Mouse (Mus musculus) limb, embryonic 14.5 days (tissue): Measurements from ENCODE around the gene Akap6. TPM values are rescaled to one million over a fixed set of nuclear protein-coding genes. Genes with fewer than 3 reads are reported as not detected.

Source experiments
- ATAC-seq: fragments of 200-750 bp; cut with Nextera tagmentation; 2 replicates; pipeline ENCODE4 v1.8.0; 2017; ENCODE audit warnings: low read depth, moderate number of reproducible peaks, moderate TSS enrichment; ENCODE audit not compliant: low FRiP score
- DNase-seq: peaks from one replicate; pipeline ENCODE4 v3.0.0-alpha.2; 2015; ENCODE audit warnings: low spot score
- H3K27ac ChIP-seq: fragments of 300-500 bp; sonication (generic); replicated peaks from 2 replicates; pipeline ENCODE4 v1.5.1; 2014; ENCODE audit warnings: low read depth, mild to moderate bottlenecking, low read length, moderate library complexity, mixed read lengths
- H3K27me3 ChIP-seq: fragments of 300-500 bp; sonication (generic); 2 replicates; pipeline ENCODE4 v1.6.1; 2014; ENCODE audit warnings: low read length, mixed read lengths; ENCODE audit not compliant: control insufficient read depth, insufficient read depth
- H3K36me3 ChIP-seq: fragments of 300-500 bp; sonication (generic); 2 replicates; pipeline ENCODE4 v1.6.1; 2014; ENCODE audit warnings: mild to moderate bottlenecking, low read length, moderate library complexity, mixed read lengths; ENCODE audit not compliant: control insufficient read depth, insufficient read depth
- H3K4me1 ChIP-seq: fragments of 300-500 bp; sonication (generic); 2 replicates; pipeline ENCODE4 v1.6.1; 2014; ENCODE audit warnings: antibody characterized with exemption, low read length, mixed read lengths; ENCODE audit not compliant: control insufficient read depth, insufficient read depth
- H3K4me2 ChIP-seq: fragments of 300-500 bp; sonication (generic); replicated peaks from 2 replicates; pipeline ENCODE4 v1.6.1; 2014; ENCODE audit warnings: low read depth, mild to moderate bottlenecking, low read length, moderate library complexity; ENCODE audit not compliant: severe bottlenecking
- H3K4me3 ChIP-seq: fragments of 300-500 bp; sonication (generic); replicated peaks from 2 replicates; pipeline ENCODE4 v1.5.1; 2014; ENCODE audit warnings: low read length
- H3K9ac ChIP-seq: fragments of 300-500 bp; sonication (generic); 2 replicates; pipeline ENCODE4 v1.6.1; 2014; ENCODE audit warnings: mild to moderate bottlenecking, low read depth, low read length, moderate library complexity; ENCODE audit not compliant: severe bottlenecking
- H3K9me3 ChIP-seq: fragments of 300-500 bp; sonication (generic); 2 replicates; pipeline ENCODE4 v1.6.1; 2016; ENCODE audit warnings: low read length; ENCODE audit not compliant: control insufficient read depth
- POLR2A ChIP-seq: fragments of 200-500 bp; IDR thresholded peaks from 2 replicates; pipeline ENCODE4 v1.8.0; 2012; ENCODE audit warnings: inconsistent platforms, mild to moderate bottlenecking, moderate library complexity, borderline replicate concordance; ENCODE audit not compliant: insufficient read depth, insufficient read length; ENCODE audit errors: extremely low read depth
- WGBS: fragments of 180-500 bp; shearing (Covaris S2); extraction: QIAGEN DNeasy Blood & Tissue Kit; methylation state at CpG from one replicate; pipeline ENCODE4 v1.1.7; 2014; 5-methylcytosine and 5-hydroxymethylcytosine counted together
- polyA plus RNA-seq, 2 experiments: library from polyadenylated mRNA; depleted of rRNA in 1 of 2; stranded (reverse) in 1 of 2; unstranded in 1 of 2; fragments of >200 nt; fragmentation: Nextera tagmentation in 1 of 2; extraction: Ambion mirVana in 1 of 2; gene quantifications; 2 replicates each; pipeline versions ENCODE4 v1.2.1 to v1.2.3; 2012 to 2014

Gene Akap6
- polyA plus RNA-seq, 2 experiments = 1.2 to 1.6 TPM

GRCm38 (mm10) chr12:52957587-52957986 lies 258.4 kb downstream of the Akap6 start:
- no peak for DNase-seq
- no peaks in the 10 kb centered on the region for H3K9me3 ChIP-seq
- no peaks in the 10 kb centered on the region; the same call in 1 of the 2 replicates for H3K4me1 ChIP-seq
- 32% methylated on average over 3 of the region's 3 CpGs for WGBS
- H3K4me2 ChIP-seq = no peak overlapping the region
- no peaks in the 10 kb centered on the region for H3K36me3 ChIP-seq
- no peak overlapping the region for H3K27ac ChIP-seq
- no peaks in the 10 kb centered on the region for H3K27me3 ChIP-seq
- H3K9ac ChIP-seq = no peak overlapping the region
- TF ChIP-seq POLR2A = no peak
- no peak for ATAC-seq
- H3K4me3 ChIP-seq = no peak overlapping the region

GRCm38 (mm10) chr12:52957994-52958393 lies 258.8 kb downstream of the Akap6 start:
- Histone ChIP-seq H3K27ac (no peak overlapping the region), H3K36me3 (no peaks in the 10 kb centered on the region), H3K4me3 (no peak overlapping the region), H3K4me1 (no peaks in the 10 kb centered on the region; the same call in 1 of the 2 replicates), H3K4me2 (no peak overlapping the region), H3K9ac (no peak overlapping the region), H3K9me3 (no peaks in the 10 kb centered on the region), H3K27me3 (no peaks in the 10 kb centered on the region)
- no peak for DNase-seq
- 36% methylated on average over 3 of the region's 3 CpGs for WGBS
- ATAC-seq = no peak
- no peak for TF ChIP-seq POLR2A

GRCm38 (mm10) chr12:52991745-52992144 lies 292.6 kb downstream of the Akap6 start:
- ATAC-seq (no peak), DNase-seq (peak; percentile 20)
- no peaks in the 10 kb centered on the region for H3K9me3 ChIP-seq
- H3K27ac ChIP-seq = no peak overlapping the region
- 65% methylated on average over 6 of the region's 6 CpGs for WGBS
- H3K4me1 ChIP-seq = no peaks in the 10 kb centered on the region
- H3K27me3 ChIP-seq = no peaks in the 10 kb centered on the region
- TF ChIP-seq POLR2A = no peak
- H3K4me3 ChIP-seq = no peak overlapping the region
- H3K36me3 ChIP-seq = no peaks in the 10 kb centered on the region
- no peak overlapping the region for H3K4me2 ChIP-seq
- H3K9ac ChIP-seq = no peak overlapping the region

- TF ChIP-seq POLR2A = no peak
- DNase-seq = no peak
- Histone ChIP-seq H3K4me2 (no peak overlapping the region), H3K27ac (no peak overlapping the region), H3K4me3 (no peak overlapping the region), H3K36me3 (no peaks in the 10 kb centered on the region), H3K27me3 (no peaks in the 10 kb centered on the region), H3K9me3 (no peaks in the 10 kb centered on the region), H3K9ac (no peak overlapping the region), H3K4me1 (no peaks in the 10 kb centered on the region)
- 29% methylated on average over 3 of the region's 3 CpGs for WGBS
- no peak for ATAC-seq
Observed at GRCm38 (mm10) chr12:53012336-53012735, 313.2 kb downstream of the Akap6 start.

GRCm38 (mm10) chr12:53014539-53014938 lies 315.4 kb downstream of the Akap6 start:
- Histone ChIP-seq H3K27me3 (no peaks in the 10 kb centered on the region), H3K36me3 (no peaks in the 10 kb centered on the region), H3K4me2 (no peak overlapping the region), H3K27ac (no peak overlapping the region), H3K9me3 (no peaks in the 10 kb centered on the region), H3K9ac (no peak overlapping the region), H3K4me1 (no peaks in the 10 kb centered on the region), H3K4me3 (no peak overlapping the region)
- no peak for TF ChIP-seq POLR2A
- DNase-seq (no peak), ATAC-seq (no peak)
- 88% methylated on average over 6 of the region's 6 CpGs for WGBS
